Mouse (Mus musculus) myocyte (in vitro differentiated cells): Measurements from ENCODE around the gene Olfr320. TPM values are rescaled to one million over a fixed set of nuclear protein-coding genes. Genes with fewer than 3 reads are reported as not detected.
"Not testable (repeated sequence)": the region's sequence is repeated elsewhere in the genome, so short reads cannot be mapped to it uniquely, and the experiment has no call there.

Experiments
- H3K27me3 ChIP-seq: one replicate; pipeline ENCODE4 v1.6.1; 2011; ENCODE audit not compliant: control insufficient read depth, insufficient read depth, insufficient read length
- H3K36me3 ChIP-seq: one replicate; pipeline ENCODE4 v1.6.1; 2011; ENCODE audit not compliant: control insufficient read depth, insufficient read depth
- H3K4me2 ChIP-seq: one replicate; pipeline ENCODE4 v1.6.1; 2011; ENCODE audit warnings: low read depth, control low read depth
- H3K4me3 ChIP-seq: one replicate; pipeline ENCODE4 v1.5.1; 2011; ENCODE audit warnings: mild to moderate bottlenecking, control low read depth, moderate library complexity
- H3K79me2 ChIP-seq: one replicate; pipeline ENCODE4 v1.6.1; 2011; ENCODE audit not compliant: control insufficient read depth, insufficient read depth
- H3ac ChIP-seq: one replicate; pipeline ENCODE4 v1.6.1; 2011; ENCODE audit not compliant: control insufficient read depth, insufficient read length
- CEBPB ChIP-seq: IDR thresholded peaks from 2 replicates; pipeline ENCODE4 v1.6.1; 2011; ENCODE audit warnings: mild to moderate bottlenecking, moderate library complexity; ENCODE audit not compliant: poor library complexity, insufficient read depth, severe bottlenecking
- E2F4 ChIP-seq: IDR thresholded peaks from one replicate; pipeline ENCODE4 v1.6.1; 2011; ENCODE audit warnings: mild to moderate bottlenecking, control low read depth, moderate library complexity; ENCODE audit not compliant: insufficient read depth
- MAX ChIP-seq: IDR thresholded peaks from one replicate; pipeline ENCODE4 v1.6.1; 2011; ENCODE audit warnings: low read depth, mild to moderate bottlenecking, control low read depth
- MYOD1 ChIP-seq, 3 experiments: IDR thresholded peaks; one replicate each; pipeline ENCODE4 v1.6.1; 2011; ENCODE audit warnings: control low read depth in 2 of 3, low read depth in 2 of 3, mild to moderate bottlenecking in 2 of 3, moderate library complexity in 1 of 3; ENCODE audit not compliant: insufficient read length in 2 of 3, control insufficient read depth in 1 of 3
- MYOG ChIP-seq, 3 experiments: IDR thresholded peaks; one replicate each; pipeline ENCODE4 v1.6.1; 2011; ENCODE audit warnings: control low read depth in 2 of 3, low read depth in 2 of 3, mild to moderate bottlenecking in 2 of 3; ENCODE audit not compliant: insufficient read length in 2 of 3, control insufficient read depth in 1 of 3, insufficient read depth in 1 of 3
- POLR2A ChIP-seq: IDR thresholded peaks from one replicate; pipeline ENCODE4 v1.6.1; 2011; ENCODE audit warnings: low read depth, mild to moderate bottlenecking, control low read depth, moderate library complexity; ENCODE audit not compliant: insufficient read length
- POLR2AphosphoS2 ChIP-seq: IDR thresholded peaks from one replicate; pipeline ENCODE4 v1.6.1; 2011; ENCODE audit warnings: low read depth, control low read depth; ENCODE audit not compliant: insufficient read length
- REST ChIP-seq: IDR thresholded peaks from one replicate; pipeline ENCODE4 v1.6.1; 2011; ENCODE audit warnings: mild to moderate bottlenecking, control low read depth, moderate library complexity; ENCODE audit not compliant: insufficient read depth, insufficient read length
- SRF ChIP-seq: IDR thresholded peaks from one replicate; pipeline ENCODE4 v1.6.1; 2011; ENCODE audit warnings: low read depth; ENCODE audit not compliant: control insufficient read depth, insufficient read length
- TCF12 ChIP-seq: IDR thresholded peaks from one replicate; pipeline ENCODE4 v1.6.1; 2011; ENCODE audit warnings: mild to moderate bottlenecking, control low read depth; ENCODE audit not compliant: poor library complexity, insufficient read depth, severe bottlenecking
- TCF3 ChIP-seq: IDR thresholded peaks from one replicate; pipeline ENCODE4 v1.6.1; 2011; ENCODE audit warnings: low read depth, control low read depth; ENCODE audit not compliant: insufficient read length
- USF1 ChIP-seq: IDR thresholded peaks from one replicate; pipeline ENCODE4 v1.6.1; 2011; ENCODE audit warnings: low read depth, mild to moderate bottlenecking, control low read depth, moderate library complexity
- polyA plus RNA-seq: library from polyadenylated mRNA; unstranded; fragments of >200 nt; fragmentation: generic; extraction: Trizol; gene quantifications from one replicate; pipeline ENCODE4 v1.2.1, GENCODE M21; 2012; ENCODE audit warnings: missing spikeins

Olfr320 gene
- polyA plus RNA-seq, 1 experiment = not detected

- no peaks in the 10 kb centered on the region for H3K79me2 ChIP-seq
- H3K4me3 ChIP-seq = no peak overlapping the region
- no peak overlapping the region for H3ac ChIP-seq
- H3K4me2 ChIP-seq = no peak overlapping the region
- no peaks in the 10 kb centered on the region for H3K36me3 ChIP-seq
- no peaks in the 10 kb centered on the region for H3K27me3 ChIP-seq
- TF ChIP-seq CEBPB = no peak
- TF ChIP-seq E2F4 = no peak
- no peak for TF ChIP-seq SRF
- TF ChIP-seq TCF3 = no peak
- no peak for TF ChIP-seq POLR2A
- no peak for TF ChIP-seq POLR2AphosphoS2
- TF ChIP-seq MAX = no peak
- TF ChIP-seq USF1 = no peak
- no peak for TF ChIP-seq TCF12
Measured at GRCm38 (mm10) chr11:58709086-58709485, 28.2 kb downstream of the Olfr320 start.

- not testable (repeated sequence) for H3K4me2 ChIP-seq, H3K27me3 ChIP-seq, H3ac ChIP-seq, H3K36me3 ChIP-seq, H3K79me2 ChIP-seq, H3K4me3 ChIP-seq
Measured at GRCm38 (mm10) chr11:58717723-58718122, 36.8 kb downstream of the Olfr320 start.

- H3K4me2 ChIP-seq = no peak overlapping the region
- TF ChIP-seq MYOG (IDR thresholded peaks at IDR 0.05; ENCODE audit: control insufficient read depth in 1 of 3, insufficient read depth in 1 of 3, insufficient read length in 2 of 3, low read depth in 2 of 3) = no peak
- no peak for TF ChIP-seq MYOD1 (IDR thresholded peaks at IDR 0.05; ENCODE audit: control insufficient read depth in 1 of 3, insufficient read length in 2 of 3, low read depth in 2 of 3)
- TF ChIP-seq TCF12 = no peak
- no peak for TF ChIP-seq REST
- TF ChIP-seq POLR2AphosphoS2 = no peak
- TF ChIP-seq MAX = no peak
- no peak for TF ChIP-seq TCF3
- no peak for TF ChIP-seq POLR2A
- no peak for TF ChIP-seq USF1
- TF ChIP-seq SRF = no peak
- no peak for TF ChIP-seq E2F4
- TF ChIP-seq CEBPB = no peak
- no peaks in the 10 kb centered on the region for H3K27me3 ChIP-seq
- no peaks in the 10 kb centered on the region for H3K36me3 ChIP-seq
- H3K4me3 ChIP-seq = no peak overlapping the region
- H3ac ChIP-seq = no peak overlapping the region
- H3K79me2 ChIP-seq = no peaks in the 10 kb centered on the region
Measured at GRCm38 (mm10) chr11:58719701-58720100, 38.8 kb downstream of the Olfr320 start.

GRCm38 (mm10) chr11:58723914-58724313, 43.0 kb downstream of the Olfr320 start, which contains the start of gene Olfr318:
TSS of gene Olfr318 (minus strand) at chr11:58724014.
- no peaks in the 10 kb centered on the region for H3K79me2 ChIP-seq
- no peak within 1 kb of the TSS for H3ac ChIP-seq
- no peaks in the 10 kb centered on the region for H3K27me3 ChIP-seq
- H3K4me3 ChIP-seq = no peak within 1 kb of the TSS
- TF ChIP-seq TCF12 (no peak), E2F4 (no peak), POLR2AphosphoS2 (no peak), TCF3 (no peak), REST (no peak), MAX (no peak), POLR2A (no peak), SRF (no peak), MYOG (IDR thresholded peaks at IDR 0.05; ENCODE audit: control insufficient read depth in 1 of 3, insufficient read depth in 1 of 3, insufficient read length in 2 of 3, low read depth in 2 of 3) (no peak), MYOD1 (IDR thresholded peaks at IDR 0.05; ENCODE audit: control insufficient read depth in 1 of 3, insufficient read length in 2 of 3, low read depth in 2 of 3) (no peak)
- H3K36me3 ChIP-seq = no peaks in the 10 kb centered on the region
- no peak within 1 kb of the TSS for H3K4me2 ChIP-seq

- not testable (repeated sequence) for H3K4me2 ChIP-seq, H3K4me3 ChIP-seq, H3ac ChIP-seq, H3K36me3 ChIP-seq, H3K79me2 ChIP-seq, H3K27me3 ChIP-seq
Measured at GRCm38 (mm10) chr11:58727896-58728650, 47.2 kb downstream of the Olfr320 start.
